Mouse (Mus musculus) hindlimb bud, embryonic 11.5 days (tissue): ENCODE data around the gene Gm7682.
"Not testable (repeated sequence)": the region's sequence is repeated elsewhere in the genome, so short reads cannot be mapped to it uniquely, and the experiment has no call there.

Experiments used
- DNase-seq: peaks from one replicate; pipeline ENCODE4 v3.0.0-alpha.2; 2012; ENCODE audit warnings: low read depth, low spot score; ENCODE audit errors: extremely low spot score

Gene Gm7682

DNA sequence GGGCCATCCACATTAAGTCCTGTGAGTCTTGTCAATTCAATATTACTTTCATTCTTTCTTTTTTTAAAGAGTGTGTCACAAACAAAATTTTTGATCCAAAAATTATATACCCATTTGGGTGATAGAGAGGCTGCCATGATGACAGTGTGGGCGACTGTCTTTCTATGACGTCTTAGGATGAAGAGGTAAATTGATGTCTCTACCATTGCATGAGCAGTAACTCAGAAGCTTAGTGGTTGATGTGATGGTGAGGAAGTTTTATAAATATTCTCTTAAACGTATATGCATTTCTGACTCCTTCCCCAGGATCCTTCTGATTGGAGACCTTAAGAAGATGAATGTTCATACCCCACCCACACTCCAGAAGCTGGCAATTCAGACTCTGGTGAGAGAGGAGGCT lies at the start of gene Gm7682:
TSS of gene Gm7682 (plus strand) at position 301 of the 400 bp plus-strand sequence.
- not testable (repeated sequence) for DNase-seq
